Mouse (Mus musculus) spleen, postnatal 4 days (tissue): ENCODE results near the gene Coro7.
A peak's percentile ranks its signal among the peaks of the same experiment; 100 is the strongest.

Experiments used
- DNase-seq, 2 experiments: peaks; one replicate each; pipeline ENCODE4 v3.0.0; 2022; ENCODE audit warnings: low spot score in 2 of 2

The Coro7 gene

GRCm38 (mm10) chr16:4648416-4649023 is 31.1 kb downstream of the Coro7 start:
- DNase-seq, result no peak

DNA sequence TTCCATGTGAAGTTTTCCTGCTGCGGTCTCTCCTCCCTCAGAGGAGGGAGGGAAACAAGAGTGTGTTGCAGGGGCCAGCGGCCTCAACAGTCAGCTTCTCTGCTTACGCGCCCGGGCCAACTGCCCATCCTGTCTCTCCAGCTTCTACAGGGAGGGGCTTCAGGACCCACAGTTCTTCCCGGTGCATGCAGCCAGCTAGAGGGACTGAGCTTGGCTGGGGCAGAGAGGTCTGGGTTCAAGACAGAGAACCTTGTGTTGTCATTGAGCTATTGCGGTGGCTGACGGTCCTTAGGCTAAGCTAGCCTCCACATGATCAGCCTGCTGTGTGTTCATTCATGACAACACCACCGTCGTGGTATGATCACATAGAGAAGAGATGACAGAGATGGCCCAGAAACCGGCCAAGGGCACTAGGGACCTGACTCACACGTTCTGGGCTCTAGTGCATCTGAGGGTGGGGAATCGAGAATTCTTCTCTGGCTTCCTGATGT is 31.9 kb downstream of the Coro7 start:
- no peak for DNase-seq

DNA sequence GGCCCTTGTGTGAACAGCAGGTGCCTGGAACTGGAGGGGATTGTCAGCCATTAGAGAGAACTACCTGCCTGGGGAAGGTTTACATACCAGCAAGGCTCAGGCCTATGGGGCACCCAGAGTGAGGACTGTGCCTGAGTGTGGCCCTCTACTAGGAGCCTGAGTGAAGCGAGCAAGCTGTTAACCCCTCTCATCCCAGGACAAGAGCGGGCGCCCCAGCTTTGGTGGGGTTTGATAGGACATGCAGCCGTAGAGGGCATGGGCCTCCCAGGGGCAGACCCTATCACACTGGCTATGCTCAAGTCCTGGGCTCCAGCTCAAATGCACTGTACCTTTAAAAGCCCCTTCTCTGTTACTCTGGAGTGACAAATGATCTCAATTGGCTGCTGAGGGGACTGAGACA is 32.7 kb downstream of the Coro7 start:
- no peak for DNase-seq

DNA sequence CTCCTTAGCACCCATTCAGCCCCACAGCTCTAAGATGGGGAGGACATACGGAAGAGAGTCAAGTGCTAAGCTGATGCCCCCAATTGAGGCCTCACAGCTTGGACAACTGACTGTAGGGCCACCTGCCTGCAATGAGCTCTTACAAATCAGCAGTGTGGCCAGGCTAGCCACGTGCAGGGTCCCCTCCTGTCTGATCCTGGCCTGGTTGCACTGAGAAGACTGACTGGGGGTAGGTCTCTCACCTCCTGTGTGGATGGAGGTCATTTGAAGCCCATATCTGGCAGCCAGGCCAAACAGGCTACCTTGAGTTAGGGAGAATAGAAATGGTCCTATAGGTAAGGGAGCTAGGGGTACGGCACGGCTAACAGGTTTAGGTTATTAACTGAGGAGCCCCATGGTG is 33.7 kb downstream of the Coro7 start:
- no peak for DNase-seq

DNA sequence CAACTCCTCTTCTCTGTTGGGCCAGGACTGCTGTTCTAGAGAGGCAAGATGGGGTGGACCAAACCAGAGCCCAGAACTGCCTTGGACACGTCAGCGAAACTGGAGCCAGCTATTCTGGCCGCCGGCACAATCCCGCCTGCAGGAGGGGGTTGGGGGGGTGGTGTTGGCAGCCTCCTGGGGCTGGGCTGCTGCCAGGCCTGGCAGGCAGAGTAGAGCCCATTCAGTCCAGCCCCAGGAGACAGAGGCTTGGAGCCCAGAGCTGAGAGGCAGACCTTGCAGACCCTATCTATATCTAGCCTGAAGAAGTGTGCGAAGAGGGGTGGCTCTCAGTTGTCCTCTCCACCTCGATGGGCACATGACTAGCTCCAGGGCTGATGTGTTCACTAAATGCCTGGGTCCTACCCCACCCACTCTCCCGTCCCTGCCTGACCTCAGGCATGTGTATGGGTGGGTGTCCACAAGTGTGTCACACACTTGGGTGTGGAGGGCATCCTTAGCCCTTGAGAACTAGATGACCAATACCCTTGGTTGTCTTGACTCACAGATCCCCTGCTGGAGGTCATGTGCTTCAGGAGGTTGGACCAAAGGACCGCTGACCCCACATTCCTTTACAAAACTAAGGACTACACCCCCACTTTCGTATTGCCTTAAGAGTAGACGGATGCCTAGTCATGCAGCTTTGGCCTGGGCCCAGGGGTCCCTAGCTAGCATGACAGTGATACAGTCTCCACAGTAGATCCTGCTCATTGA is 35.7 kb downstream of the Coro7 start:
- DNase-seq, result no peak

GRCm38 (mm10) chr16:4642937-4643336 is 36.6 kb downstream of the Coro7 start:
- no peak for DNase-seq

GRCm38 (mm10) chr16:4642190-4642589 is 37.4 kb downstream of the Coro7 start:
- DNase-seq, result no peak

DNA sequence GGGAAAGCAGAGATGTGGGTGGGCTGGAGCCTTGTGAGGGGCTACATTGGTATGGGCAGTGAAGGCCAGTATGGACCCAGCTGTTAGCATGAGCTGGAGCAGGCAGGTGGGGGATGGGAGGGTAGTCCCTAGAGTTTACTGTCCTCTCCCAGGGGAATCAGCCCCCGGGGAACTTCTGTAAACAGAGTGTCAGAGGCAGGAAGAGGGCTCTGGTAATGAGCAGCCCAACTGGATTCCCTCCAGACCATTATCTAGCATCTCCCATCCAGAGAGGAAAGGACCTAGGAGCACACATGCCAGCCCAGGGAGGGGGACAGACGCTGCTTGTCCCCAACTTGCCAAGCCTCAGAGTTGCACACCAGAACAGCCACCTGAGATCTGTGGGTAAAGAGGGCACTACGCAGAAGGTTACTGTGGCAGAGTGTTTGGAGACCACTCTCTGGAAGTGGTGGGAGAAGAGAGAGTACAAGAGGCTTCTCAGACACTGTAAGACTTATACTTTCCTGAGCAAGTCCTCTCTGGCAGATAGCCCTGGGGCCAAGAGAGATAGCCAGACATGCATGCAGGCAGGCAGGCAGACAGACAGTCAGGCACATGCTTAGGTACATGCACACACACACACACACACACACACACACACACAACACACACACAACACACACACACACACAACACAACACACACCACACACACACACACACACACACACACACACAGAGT is 38.3 kb downstream of the Coro7 start:
- DNase-seq, result peak in 1 of 2 experiments; percentile 38

- DNase-seq, result no peak
These were observed 39.1 kb downstream of the Coro7 start for GRCm38 (mm10) chr16:4640267-4641005.

DNA sequence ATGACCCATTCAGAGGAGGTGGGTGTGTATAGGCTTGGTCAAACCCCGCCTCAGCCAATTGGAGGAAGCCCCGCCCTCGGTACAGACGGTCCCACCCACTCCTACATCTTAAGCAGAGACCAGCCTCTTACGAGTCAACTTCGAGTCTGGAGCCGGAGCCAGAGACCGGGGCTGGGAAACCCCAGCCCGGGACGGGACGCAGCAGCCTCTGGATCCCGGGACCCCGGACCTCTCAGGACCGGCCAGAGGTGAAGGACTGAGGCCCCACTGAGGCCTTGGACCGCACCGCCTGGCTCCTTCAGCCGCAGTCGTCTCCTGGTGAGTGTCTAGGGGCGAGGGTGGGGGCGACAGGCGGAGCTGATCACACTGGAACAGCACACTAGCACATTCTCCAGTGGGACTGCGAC is 39.7 kb downstream of the Coro7 start, which contains the start of the genes Vasn and Dnaja3:
TSS of gene Vasn (plus strand) at position 111 of the 407 bp plus-strand sequence.
TSS of gene Dnaja3 (plus strand) at position 159 of the 407 bp plus-strand sequence.
- DNase-seq, result peak; percentile 85 to 88

GRCm38 (mm10) chr16:4638891-4639390 is 40.6 kb downstream of the Coro7 start:
- DNase-seq, result no peak

GRCm38 (mm10) chr16:4635760-4636159 is 43.8 kb downstream of the Coro7 start:
- no peak for DNase-seq

GRCm38 (mm10) chr16:4634681-4635080 is 44.9 kb downstream of the Coro7 start:
- no peak for DNase-seq

DNA sequence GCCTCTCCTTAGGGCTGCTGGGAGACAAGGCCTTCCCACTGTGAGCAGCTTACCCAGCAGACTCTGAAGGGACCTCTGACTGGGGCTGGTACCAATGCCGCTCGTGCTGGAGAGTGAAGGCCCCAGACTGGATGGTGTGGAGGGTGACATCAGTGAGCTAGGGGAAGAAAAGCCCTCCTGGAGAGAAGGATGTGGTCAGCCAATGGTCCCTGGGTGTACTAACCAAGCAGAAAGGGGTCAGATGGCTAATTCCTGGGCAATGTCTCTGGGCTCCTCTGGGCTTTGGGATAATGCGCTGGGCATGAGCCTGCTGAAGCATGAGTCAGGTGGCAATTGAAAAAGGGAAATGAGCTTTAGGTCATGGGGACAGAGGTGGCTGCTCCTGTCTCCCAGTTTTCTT is 45.9 kb downstream of the Coro7 start:
- no peak for DNase-seq

DNA sequence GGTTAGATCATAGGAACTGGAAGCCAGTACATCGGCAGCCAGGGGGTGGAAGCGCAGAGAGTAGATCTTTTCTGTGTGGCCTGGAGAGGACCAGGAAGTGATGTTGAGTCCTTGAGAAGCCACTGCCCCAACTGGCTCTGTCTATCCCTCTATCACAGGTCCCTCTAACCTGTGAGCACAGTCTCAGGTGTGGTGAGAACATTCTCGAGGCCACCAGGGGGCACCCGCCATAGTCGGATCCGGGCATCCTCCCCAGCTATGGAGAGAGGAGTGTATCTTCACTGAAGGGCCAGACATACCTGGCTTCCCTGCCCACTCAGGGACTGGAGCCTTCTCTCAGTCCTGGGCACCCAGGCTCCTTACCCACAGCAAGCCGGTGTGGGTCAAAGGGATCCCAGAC is 47.5 kb downstream of the Coro7 start:
- no peak for DNase-seq

DNA sequence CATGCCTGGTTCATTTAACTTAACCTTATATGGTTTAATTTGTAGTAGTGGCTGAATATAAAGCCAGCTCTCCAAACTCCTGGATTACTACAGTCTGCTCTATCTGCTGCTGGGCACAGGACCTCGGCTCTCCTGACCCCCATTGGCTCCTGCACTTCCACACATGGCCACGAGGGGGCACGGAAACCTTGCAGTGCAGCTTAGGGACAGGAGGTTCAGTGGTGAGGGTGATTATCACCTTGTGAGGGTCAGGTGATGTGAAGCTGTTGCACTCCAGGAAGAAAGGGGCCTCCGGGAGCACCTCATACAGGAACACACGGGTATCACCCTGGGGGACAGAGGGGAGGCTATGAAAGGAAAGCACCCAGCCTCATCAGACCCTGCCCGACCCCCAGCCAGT is 49.6 kb downstream of the Coro7 start:
- DNase-seq, result peak; percentile 84 to 95

DNA sequence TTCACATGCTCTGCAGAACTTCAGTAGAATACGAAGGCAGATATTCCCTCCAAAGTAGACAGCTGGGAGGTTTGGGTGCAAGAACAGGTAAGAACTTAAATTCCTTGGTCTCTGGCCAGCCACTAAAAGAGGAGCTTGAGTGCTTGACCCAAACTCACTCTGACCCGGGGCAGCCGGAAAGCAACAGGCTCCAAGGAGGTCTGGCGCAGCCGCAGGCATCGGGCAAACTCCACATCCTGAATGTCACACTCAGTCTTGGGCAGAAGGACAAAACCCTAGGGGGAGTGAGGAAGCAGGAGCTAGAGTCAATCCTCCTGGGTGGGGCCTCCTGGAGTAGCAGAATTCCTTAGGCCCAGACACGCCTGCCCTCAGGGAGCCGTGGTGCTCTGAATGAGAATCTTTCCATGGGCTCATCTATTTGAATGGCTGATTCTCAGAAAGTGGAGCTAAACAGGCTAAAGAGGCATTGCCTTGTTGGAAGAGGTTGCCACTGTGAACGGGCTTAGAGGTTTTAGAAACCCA is 50.6 kb downstream of the Coro7 start:
- no peak for DNase-seq

DNA sequence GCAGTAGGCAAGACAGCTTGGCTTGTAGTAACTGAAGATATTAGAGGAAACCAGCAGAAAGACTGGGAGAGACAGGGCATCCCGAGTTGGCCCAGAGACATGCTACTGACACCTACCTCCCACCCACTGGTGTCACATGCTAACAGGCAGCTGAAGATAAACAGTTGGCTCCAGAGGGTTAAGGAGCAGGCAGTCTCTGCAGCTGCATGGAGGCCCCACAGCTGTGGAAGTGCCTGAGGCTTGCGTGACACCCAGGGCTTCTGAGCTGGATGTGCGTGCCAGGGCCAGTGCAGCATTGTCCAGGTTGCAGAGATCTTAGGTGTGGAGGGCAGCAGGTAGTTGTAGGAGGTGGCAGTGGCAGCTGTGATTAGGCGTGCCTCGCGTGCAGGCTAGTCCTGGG is 52.5 kb downstream of the Coro7 start:
- DNase-seq, result no peak

- DNase-seq, result peak; percentile 89 to 95
These were observed 55.0 kb downstream of the Coro7 start, which contains the start of gene Pam16 for GRCm38 (mm10) chr16:4624481-4625110. Pam16 (minus strand) TSS chr16:4624988.

DNA sequence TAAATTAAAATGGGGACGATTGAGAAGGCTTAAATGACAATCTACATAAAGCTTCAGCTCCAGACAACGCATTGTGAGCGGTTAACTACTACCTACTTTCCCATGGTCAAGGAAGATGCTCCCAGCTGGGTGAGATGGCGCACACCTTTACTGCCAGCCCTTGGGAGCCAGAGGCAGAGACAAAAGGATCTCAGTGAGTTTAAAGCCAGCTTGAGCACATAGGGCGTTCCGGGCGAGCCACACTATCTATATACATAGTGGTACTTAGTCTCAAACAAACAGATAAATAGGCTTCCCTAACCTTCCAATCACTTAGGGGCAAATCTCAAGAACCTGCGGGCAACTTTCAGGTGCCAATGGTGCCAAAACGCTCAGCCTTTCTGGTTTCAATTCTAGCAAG is 55.5 kb downstream of the Coro7 start:
- DNase-seq, result no peak

- DNase-seq, result no peak
These were observed 62.7 kb downstream of the Coro7 start for GRCm38 (mm10) chr16:4616829-4617228.
